Mouse (Mus musculus): Measurements from ENCODE around the gene Hps5.
"Not testable (repeated sequence)": the region's sequence is repeated elsewhere in the genome, so short reads cannot be mapped to it uniquely, and the experiment has no call there.

Gene Hps5

DNA sequence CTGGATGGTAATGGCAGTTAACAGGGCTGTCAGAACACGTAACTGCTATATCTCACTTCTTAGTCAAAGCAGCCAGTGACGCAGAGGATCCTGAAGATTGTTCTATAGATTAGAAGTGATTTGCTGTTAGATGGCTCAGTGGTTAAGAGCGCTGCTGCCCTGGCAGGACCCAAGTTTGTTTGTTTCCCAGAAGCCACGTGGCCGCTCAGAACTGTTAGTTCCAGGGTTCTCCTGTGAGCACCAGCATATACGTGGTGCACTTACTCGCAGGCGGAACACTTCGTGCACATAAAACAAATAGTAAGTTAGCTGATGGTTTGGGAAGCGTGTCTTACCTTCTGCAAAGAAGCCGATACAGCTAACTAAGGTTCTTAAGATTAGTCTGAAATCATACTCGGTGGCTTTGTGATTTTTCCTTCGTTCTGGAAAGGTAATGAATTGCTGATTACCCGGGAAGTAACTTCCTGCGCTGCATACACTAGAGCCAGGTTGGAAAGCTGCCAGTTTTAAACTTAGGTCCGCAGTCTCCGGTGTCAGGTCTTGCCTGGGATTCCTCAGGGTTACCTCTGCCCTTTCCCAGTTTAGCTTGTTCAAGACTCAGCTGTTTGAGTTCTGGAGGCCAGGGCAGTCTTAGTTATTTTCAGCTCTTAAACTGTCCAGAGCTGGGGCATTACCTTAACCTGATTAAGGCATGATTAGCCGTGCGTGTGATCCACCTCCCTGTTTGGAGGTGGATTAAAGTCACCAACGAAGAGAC lies 31.4 kb upstream of the Hps5 start:
- DNase-seq = no peak

GRCm38 (mm10) chr7:46820876-46821632 lies 25.2 kb upstream of the Hps5 start:
- DNase-seq = not testable (repeated sequence)

- no peak for DNase-seq
Measured at GRCm38 (mm10) chr7:46814012-46814411, 18.1 kb upstream of the Hps5 start.

DNA sequence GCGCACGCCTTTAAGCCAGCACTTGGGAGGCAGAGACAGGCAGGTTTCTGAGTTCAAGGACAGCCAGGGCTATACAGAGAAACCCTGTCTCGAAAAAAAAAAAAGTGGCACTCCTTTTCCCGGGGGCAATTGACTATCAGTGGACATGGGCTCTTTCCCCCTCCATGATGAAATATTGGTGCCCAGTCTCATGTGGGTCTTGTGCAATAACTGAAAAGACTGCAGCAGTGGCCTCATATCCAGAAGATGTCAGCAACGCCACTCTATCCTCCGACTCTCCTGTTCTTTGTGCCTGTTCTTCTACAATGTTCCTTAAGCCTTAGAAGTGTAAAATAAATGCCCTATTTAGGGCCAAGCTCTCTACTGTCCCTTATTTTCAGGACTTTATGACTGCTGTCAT lies 14.5 kb upstream of the Hps5 start:
- DNase-seq = no peak

GRCm38 (mm10) chr7:46796779-46797178 lies 915 bp upstream of the Hps5 start:
- DNase-seq = peak; percentile 20

- DNase-seq = no peak
Measured at GRCm38 (mm10) chr7:46796206-46796679, 379 bp upstream of the Hps5 start.

GRCm38 (mm10) chr7:46793871-46794270 lies 2.0 kb downstream of the Hps5 start:
- no peak for DNase-seq

DNA sequence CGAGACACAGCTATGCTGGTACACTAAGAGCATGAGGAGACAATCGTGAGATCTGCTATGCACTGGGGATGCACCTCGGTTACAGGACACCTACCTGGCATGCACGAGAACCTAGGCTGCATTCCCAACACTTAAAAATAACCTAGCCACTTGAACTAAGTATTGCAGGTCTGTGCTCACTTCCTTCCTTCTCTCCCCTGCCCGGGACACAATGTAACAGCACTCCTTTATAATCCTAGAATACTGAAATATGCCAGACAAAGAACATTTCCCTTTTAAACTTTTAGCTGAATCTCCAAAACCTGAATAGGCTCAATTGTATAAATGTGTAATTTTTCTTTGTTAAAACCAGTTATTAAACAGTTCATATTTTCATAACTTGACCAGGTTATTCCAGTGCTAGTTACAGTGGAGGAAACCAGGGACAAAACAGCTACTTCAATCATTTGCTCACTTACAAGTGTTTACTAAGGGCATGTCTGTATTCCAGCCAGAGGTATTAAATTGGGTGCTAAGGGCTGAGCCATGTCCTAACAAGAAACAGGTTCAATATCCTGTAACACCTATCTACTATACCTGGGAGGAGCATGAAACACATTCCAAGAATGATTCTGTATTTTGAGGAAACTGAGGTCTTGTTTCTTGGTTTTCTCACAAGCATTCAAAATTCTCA lies 6.6 kb downstream of the Hps5 start:
- DNase-seq = no peak

GRCm38 (mm10) chr7:46770706-46771105 lies 25.2 kb downstream of the Hps5 start:
- peak; percentile 80 for DNase-seq

- no peak for DNase-seq
Measured at GRCm38 (mm10) chr7:46768451-46768850, 27.4 kb downstream of the Hps5 start.

DNA sequence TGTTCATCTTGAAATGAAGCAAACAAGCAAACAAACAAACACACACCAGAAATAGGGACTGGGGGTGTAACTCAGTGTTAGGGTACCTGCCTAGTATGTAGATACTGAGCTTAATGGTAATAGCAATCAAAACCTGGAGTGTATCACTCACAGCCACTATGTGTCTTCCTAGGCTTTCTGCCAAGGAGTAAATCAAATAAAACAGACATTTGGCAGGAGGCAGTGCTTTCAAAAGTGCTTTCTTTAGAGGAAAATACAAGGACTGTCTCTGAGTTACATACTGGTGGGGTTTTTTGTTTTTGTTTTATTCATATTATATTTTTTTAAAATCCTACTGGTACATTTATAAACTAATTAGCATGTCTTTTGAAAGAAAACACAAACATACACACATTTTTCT lies 28.5 kb downstream of the Hps5 start:
- DNase-seq = no peak

- DNase-seq = no peak
Measured at GRCm38 (mm10) chr7:46764672-46765071, 31.2 kb downstream of the Hps5 start.

DNA sequence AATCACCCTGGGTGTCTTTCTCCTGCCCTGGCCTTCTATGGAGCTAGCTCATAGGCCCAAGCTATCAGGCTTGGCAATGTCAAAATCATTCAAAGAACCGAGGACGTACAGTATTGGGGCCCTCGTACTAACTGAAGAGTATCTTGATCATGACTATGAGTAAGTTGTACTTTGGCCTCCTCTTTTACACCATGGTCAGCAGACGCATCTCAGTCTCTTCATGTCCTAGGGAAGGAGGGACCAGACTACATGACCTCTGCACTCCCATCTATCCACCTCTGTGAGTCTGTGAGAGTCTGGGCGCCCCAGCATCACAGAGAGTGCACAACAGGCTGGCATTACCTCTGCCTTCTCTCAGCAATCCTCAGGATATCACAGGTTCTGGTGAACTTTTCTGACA lies 33.3 kb downstream of the Hps5 start:
- no peak for DNase-seq

DNA sequence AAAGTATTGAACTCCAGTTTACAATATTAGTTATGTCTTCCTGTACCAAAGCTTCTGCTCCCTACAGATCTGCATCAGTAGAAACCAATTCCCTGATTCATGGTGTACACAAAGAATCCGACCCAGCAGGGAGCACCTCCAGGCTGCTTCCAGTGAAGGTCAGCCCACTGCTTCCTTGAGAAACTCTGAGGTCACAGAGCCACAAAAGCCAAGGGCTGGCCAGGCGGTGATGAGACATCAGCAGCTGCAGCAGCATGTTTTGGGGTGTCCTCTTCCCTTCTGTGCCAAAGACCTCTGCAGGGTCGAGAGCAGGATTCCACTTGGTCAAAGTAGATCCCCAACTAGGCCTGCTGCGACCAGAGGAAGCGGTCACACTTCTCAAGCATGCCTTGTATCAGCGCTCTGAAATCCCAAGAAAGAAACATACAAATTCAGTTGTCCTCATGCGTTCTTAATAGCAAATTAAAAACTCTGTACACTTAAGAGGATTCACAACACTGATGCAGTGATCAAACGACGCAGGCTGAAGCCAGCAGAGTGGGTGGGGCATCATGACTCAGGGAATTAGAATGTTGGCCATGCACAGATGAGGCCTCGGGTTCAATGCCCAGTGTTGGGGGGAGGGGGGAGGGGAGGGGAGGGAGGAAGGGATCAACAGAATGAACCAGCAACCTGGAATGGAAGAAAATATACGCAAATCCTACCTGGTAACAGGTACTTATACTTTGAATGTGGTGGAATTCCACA lies 34.6 kb downstream of the Hps5 start:
- DNase-seq = no peak

DNA sequence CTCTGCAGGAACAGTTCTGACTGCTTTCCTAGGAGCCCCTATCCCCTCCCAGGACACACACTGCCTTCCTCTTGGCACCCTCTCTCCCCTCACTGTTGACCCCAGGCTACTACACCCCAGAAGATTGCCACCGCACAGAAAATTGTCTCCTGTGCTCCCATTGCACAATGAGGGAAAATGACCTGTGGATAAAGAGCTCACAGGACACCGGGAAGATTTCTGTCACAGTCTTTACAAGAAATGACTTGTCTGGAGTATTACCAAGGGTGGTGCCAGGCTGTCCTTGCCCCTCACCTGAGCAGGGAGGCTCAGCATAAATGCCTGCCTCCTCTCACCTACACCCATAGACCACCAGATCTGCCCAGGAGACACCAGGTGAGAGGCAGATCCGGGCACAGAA lies 44.4 kb downstream of the Hps5 start, which contains the start of gene Saa2:
TSS of gene Saa2 (plus strand) at position 301 of the 400 bp plus-strand sequence.
- no peak for DNase-seq

DNA sequence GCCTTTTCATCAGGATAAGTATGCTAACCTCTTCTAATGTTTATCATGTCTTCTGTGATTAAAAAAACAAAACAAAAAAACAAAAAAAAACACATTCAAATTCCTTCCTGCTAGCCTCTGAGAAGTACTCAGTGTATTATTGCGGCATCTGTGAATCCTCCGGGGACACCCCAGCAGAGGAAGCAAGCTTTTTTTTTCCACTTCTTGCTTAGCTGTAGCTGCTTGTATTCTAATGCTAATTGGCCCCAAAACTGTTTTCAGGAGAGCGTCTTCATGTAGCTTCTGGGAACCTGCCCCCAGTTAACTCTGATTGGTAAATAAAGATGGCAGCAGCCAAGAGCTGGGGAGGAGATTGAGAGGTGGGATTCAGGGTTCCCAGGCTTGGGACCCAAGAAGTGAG lies 47.4 kb downstream of the Hps5 start:
- DNase-seq = no peak

GRCm38 (mm10) chr7:46746381-46746780 lies 49.5 kb downstream of the Hps5 start:
- no peak for DNase-seq

GRCm38 (mm10) chr7:46745816-46746215 lies 50.0 kb downstream of the Hps5 start:
- DNase-seq = no peak

DNA sequence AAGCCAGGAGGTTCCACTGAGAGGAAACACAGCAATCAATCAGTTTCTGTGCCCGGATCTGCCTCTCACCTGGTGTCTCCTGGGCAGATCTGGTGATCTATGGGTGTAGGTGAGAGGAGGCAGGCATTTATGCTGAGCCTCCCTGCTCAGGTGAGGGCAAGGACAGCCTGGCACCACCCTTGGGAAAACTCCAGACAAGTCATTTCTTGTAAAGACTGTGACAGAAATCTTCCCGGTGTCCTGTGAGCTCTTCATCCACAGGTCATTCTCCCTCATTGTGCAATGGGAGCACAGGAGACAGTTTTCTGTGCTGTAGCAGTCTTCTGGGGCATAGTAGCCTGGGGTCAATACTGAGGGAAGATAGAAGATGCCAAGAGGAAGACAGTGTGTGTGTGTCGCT lies 53.0 kb downstream of the Hps5 start, which contains the start of gene Saa1:
TSS of gene Saa1 (minus strand) at position 101 of the 400 bp plus-strand sequence.
- DNase-seq = not testable (repeated sequence)

DNA sequence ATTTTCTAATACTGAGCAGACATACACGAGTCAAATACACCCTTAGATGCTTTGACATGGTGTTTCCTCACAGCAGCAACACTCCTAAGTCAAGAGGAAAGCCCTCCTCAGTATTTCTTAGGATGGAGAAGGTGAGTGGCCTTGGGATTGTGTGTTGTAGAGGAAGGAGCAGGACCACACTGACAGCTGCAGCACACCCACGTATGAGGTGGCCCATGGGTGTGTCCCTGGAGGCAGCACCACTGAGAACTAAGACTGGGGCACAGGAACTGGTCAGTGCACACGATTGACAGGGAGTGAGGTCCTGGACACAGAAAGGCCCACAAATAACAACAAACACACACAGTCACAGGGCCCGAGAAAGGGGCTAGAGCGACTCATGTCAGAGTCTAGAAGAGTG lies 55.8 kb downstream of the Hps5 start:
- not testable (repeated sequence) for DNase-seq

GRCm38 (mm10) chr7:46738561-46739460 lies 57.1 kb downstream of the Hps5 start:
- DNase-seq = no peak

- DNase-seq = no peak
Measured at GRCm38 (mm10) chr7:46734983-46735382, 60.9 kb downstream of the Hps5 start.
